Mouse (Mus musculus) ES-E14 (cell line): ENCODE measurements around the gene Ctdnep1.

Experiments
- CHD2 ChIP-seq: IDR thresholded peaks from 2 replicates; pipeline ENCODE4 v1.6.1; 2014; ENCODE audit warnings: mild to moderate bottlenecking, low read depth, low read length, inconsistent platforms
- HCFC1 ChIP-seq: IDR thresholded peaks from 2 replicates; pipeline ENCODE4 v1.6.1; 2012; ENCODE audit warnings: low read length, inconsistent platforms, borderline replicate concordance; ENCODE audit not compliant: insufficient read depth
- MAFK ChIP-seq: IDR thresholded peaks from 2 replicates; pipeline ENCODE4 v1.6.1; 2014; ENCODE audit warnings: mild to moderate bottlenecking, low read depth, low read length, inconsistent platforms; ENCODE audit not compliant: insufficient read depth
- ZC3H11A ChIP-seq: IDR thresholded peaks from 2 replicates; pipeline ENCODE4 v1.6.1; 2012; ENCODE audit warnings: low read depth, mild to moderate bottlenecking, inconsistent platforms, low read length, borderline replicate concordance
- ZNF384 ChIP-seq: IDR thresholded peaks from 2 replicates; pipeline ENCODE4 v1.6.1; 2012; ENCODE audit warnings: low read depth, low read length, inconsistent platforms

GRCm38 (mm10) chr11:69938401-69938979, 42.5 kb upstream of the Ctdnep1 start:
- TF ChIP-seq ZC3H11A (no peak), MAFK (no peak), HCFC1 (no peak), ZNF384 (no peak), CHD2 (no peak)
